26 mouse cellular contexts compared by ENCODE assay signal in the genomic region with DNA sequence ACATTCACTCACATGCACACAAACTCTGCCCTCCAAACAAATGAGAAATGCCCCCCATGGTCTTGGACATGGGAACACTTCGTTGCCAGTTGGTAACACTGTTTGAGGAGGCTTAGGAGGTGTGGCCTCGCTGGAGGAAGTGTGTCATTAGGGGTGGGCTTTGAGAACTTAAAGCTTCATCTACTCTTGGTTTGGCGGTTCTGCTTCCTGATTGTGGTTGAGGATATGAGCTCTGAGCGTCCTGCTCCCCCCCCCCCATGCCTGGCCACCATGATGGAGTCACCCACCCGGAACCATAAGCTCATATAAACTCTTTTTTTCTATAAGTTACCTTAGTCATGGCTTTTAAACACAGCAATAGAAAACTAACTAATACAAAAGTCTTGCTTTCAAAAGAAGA.
A peak's percentile ranks its signal among the peaks of the same experiment; 100 is the strongest.
DNase-seq lines count a peak whose midpoint lies in the region; ATAC-seq and TF ChIP-seq lines count a peak whose summit lies in the region.
"Had no signal": no experiment of that assay in that cellular context is flagged by ENCODE, and none has a peak within 500 bp of the region (broad histone marks: within the 10 kb centered on the region; RNA-seq: fewer than 3 reads in every experiment).

No protein-coding gene starts in this region.

- no peak overlapping the region for H3K4me3 ChIP-seq in MEL (ENCODE audit: control insufficient read depth in 1 of 2, insufficient read depth in 1 of 2, low read depth in 2 of 2, low read length in 2 of 2)
- H3K4me3 ChIP-seq in heart, embryonic 12.5 days = no peak overlapping the region
- H3K4me3 ChIP-seq: embryonic facial prominence, embryonic 13.5 days; embryonic facial prominence, embryonic 15.5 days; erythroblast, embryonic 14.5 days; forebrain, embryonic 10.5 days; forebrain, embryonic 12.5 days had no signal

- no peaks in the 10 kb centered on the region for H3K79me2 ChIP-seq in MEL (ENCODE audit: control insufficient read depth, insufficient read depth, low read length, poor library complexity)

- H3K36me3 ChIP-seq in MEL (ENCODE audit: control insufficient read depth in 1 of 2, insufficient read depth in 2 of 2, low read length in 2 of 2) = no peaks in the 10 kb centered on the region
- H3K36me3 ChIP-seq in heart, embryonic 12.5 days = 0 out of 2 replicates have a peak, but pooled peaks cover 3% of the 10 kb centered on the region
- H3K36me3 ChIP-seq: embryonic facial prominence, embryonic 13.5 days; embryonic facial prominence, embryonic 15.5 days; forebrain, embryonic 10.5 days; forebrain, embryonic 12.5 days; G1E had no signal

- no peaks in the 10 kb centered on the region for H3K9me3 ChIP-seq in MEL (replicated peaks; ENCODE audit: insufficient read depth, low read length)
- H3K9me3 ChIP-seq in heart, embryonic 12.5 days (replicated peaks) = no peaks in the 10 kb centered on the region
- H3K9me3 ChIP-seq: embryonic facial prominence, embryonic 13.5 days; embryonic facial prominence, embryonic 15.5 days; forebrain, embryonic 10.5 days; forebrain, embryonic 12.5 days; G1E had no signal

- H3K4me1 ChIP-seq in MEL (ENCODE audit: control insufficient read depth in 1 of 2, insufficient read depth in 2 of 2, low read length in 2 of 2) = no peaks in the 10 kb centered on the region
- H3K4me1 ChIP-seq in heart, embryonic 12.5 days (replicated peaks) = peaks cover 44% of the 10 kb centered on the region

- H3K27ac ChIP-seq in MEL (ENCODE audit: control insufficient read depth, low read depth, low read length) = no peak overlapping the region
- H3K27ac ChIP-seq in heart, embryonic 12.5 days (ENCODE audit: poor library complexity, severe bottlenecking) = no peak overlapping the region
- H3K27ac ChIP-seq: embryonic facial prominence, embryonic 13.5 days; embryonic facial prominence, embryonic 15.5 days; forebrain, embryonic 10.5 days; forebrain, embryonic 12.5 days had no signal

- no peak overlapping the region for H3K4me2 ChIP-seq in heart, embryonic 12.5 days
- H3K4me2 ChIP-seq: embryonic facial prominence, embryonic 13.5 days; embryonic facial prominence, embryonic 15.5 days; forebrain, embryonic 12.5 days had no signal

- no peaks in the 10 kb centered on the region; a peak in 1 of 4 replicates for H3K27me3 ChIP-seq in MEL (ENCODE audit: control insufficient read depth in 1 of 2, insufficient read depth in 2 of 2, low read length in 2 of 2)
- H3K27me3 ChIP-seq in heart, embryonic 12.5 days (replicated peaks) = no peaks in the 10 kb centered on the region
- H3K27me3 ChIP-seq: CH12.LX; embryonic facial prominence, embryonic 13.5 days; embryonic facial prominence, embryonic 15.5 days; forebrain, embryonic 12.5 days had no signal

- peak; percentile 64 for ATAC-seq in granulocyte monocyte progenitor cell, adult 5-6 weeks (replicated peaks; ENCODE audit: poor library complexity, severe bottlenecking)
- ATAC-seq in heart, embryonic 12.5 days (ENCODE audit: insufficient number of reproducible peaks, low FRiP score) = no peak
- ATAC-seq: CD4-positive, CD25-positive, alpha-beta regulatory T cell, adult 4 months; forebrain, embryonic 14.5 days; forebrain, embryonic 16.5 days had no signal

- WGBS in heart, embryonic 12.5 days = 80% methylated on average over 5 of the region's 5 CpGs

- TF ChIP-seq POLR2A in MEL (IDR thresholded peaks at IDR 0.05; ENCODE audit: control insufficient read depth in 1 of 2, insufficient read depth in 1 of 2, low read depth in 1 of 2, low read length in 2 of 2, poor library complexity in 1 of 2) = no peak

- no peak overlapping the region for H3K9ac ChIP-seq in MEL (ENCODE audit: control insufficient read depth, low read depth, low read length, poor library complexity, severe bottlenecking)
- H3K9ac ChIP-seq in heart, embryonic 12.5 days = no peak overlapping the region
- H3K9ac ChIP-seq: embryonic facial prominence, embryonic 13.5 days; embryonic facial prominence, embryonic 15.5 days; forebrain, embryonic 12.5 days had no signal

- TF ChIP-seq RAD21 in MEL (IDR thresholded peaks at IDR 0.05; ENCODE audit: low read depth, low read length) = no peak

- TF ChIP-seq CTCF in MEL (IDR thresholded peaks at IDR 0.05 in 2 of 3, conservative IDR thresholded peaks at IDR 0.05 in 1 of 3; ENCODE audit: control insufficient read depth in 1 of 3, insufficient read depth in 1 of 3, low read depth in 2 of 3, low read length in 3 of 3, poor library complexity in 1 of 3, severe bottlenecking in 1 of 3) = no peak

- peak; percentile 9 for DNase-seq in MEL (ENCODE audit: low read depth, low spot score)
- DNase-seq in thymus, postnatal 36 days = no peak
- no peak for DNase-seq in cerebellum, postnatal 4 days (ENCODE audit: low spot score in 2 of 2)
- DNase-seq: adrenal gland, adult 2 months; adrenal gland, postnatal 10 days; adrenal gland, postnatal 25 days; B cell, adult 2 months; cerebellum, adult 11 months; cerebellum, adult 18-20 months; cerebellum, adult 8-10 months; cerebellum, adult 9-11 months; cerebellum, postnatal 14 days; cerebellum, postnatal 36 days; embryo, embryonic 11 days had no signal

- TF ChIP-seq EP300 in MEL (IDR thresholded peaks at IDR 0.05; ENCODE audit: low read depth in 1 of 2, low read length in 2 of 2) = no peak

TF ChIP-seq in MEL, 35 proteins besides CTCF, POLR2A, EP300 and RAD21:
- no peak for TF ChIP-seq MYB (IDR thresholded peaks at IDR 0.05; ENCODE audit: low read depth, low read length)
- no peak for TF ChIP-seq HCFC1 (IDR thresholded peaks at IDR 0.05; ENCODE audit: low read depth, low read length)
- TF ChIP-seq ZC3H11A (IDR thresholded peaks at IDR 0.05; ENCODE audit: low read depth, low read length) = no peak
- no peak for TF ChIP-seq BHLHE40 (IDR thresholded peaks at IDR 0.05; ENCODE audit: borderline replicate concordance, low read depth, low read length)
- TF ChIP-seq MAFK (IDR thresholded peaks at IDR 0.05; ENCODE audit: borderline replicate concordance, low read depth, low read length) = no peak
- no peak for TF ChIP-seq RCOR1 (IDR thresholded peaks at IDR 0.05; ENCODE audit: low read depth, low read length)
- no peak for TF ChIP-seq CHD2 (IDR thresholded peaks at IDR 0.05; ENCODE audit: low read length)
- TF ChIP-seq ZMIZ1 (IDR thresholded peaks at IDR 0.05; ENCODE audit: low read depth, low read length) = no peak
- no peak for TF ChIP-seq GABPA (IDR thresholded peaks at IDR 0.05; ENCODE audit: low read depth, low read length)
- no peak for TF ChIP-seq USF1 (IDR thresholded peaks at IDR 0.05; ENCODE audit: low read depth, low read length)
- TF ChIP-seq ZKSCAN1 (IDR thresholded peaks at IDR 0.05; ENCODE audit: low read depth, low read length) = no peak
- no peak for TF ChIP-seq MYC (IDR thresholded peaks at IDR 0.05; ENCODE audit: low read depth, low read length)
- no peak for TF ChIP-seq MAX (IDR thresholded peaks at IDR 0.05; ENCODE audit: low read length)
- TF ChIP-seq E2F4 (IDR thresholded peaks at IDR 0.05; ENCODE audit: borderline replicate concordance, low read depth, low read length) = no peak
- TF ChIP-seq MEF2A (IDR thresholded peaks at IDR 0.05; ENCODE audit: extremely low read depth, insufficient replicate concordance, low read depth, low read length, poor library complexity, severe bottlenecking) = no peak
- TF ChIP-seq JUND (IDR thresholded peaks at IDR 0.05; ENCODE audit: low read depth, low read length) = no peak
- no peak for TF ChIP-seq SIN3A (IDR thresholded peaks at IDR 0.05; ENCODE audit: low read length)
- no peak for TF ChIP-seq GATA1 (IDR thresholded peaks at IDR 0.05; ENCODE audit: low read depth, low read length)
- TF ChIP-seq ZNF384 (IDR thresholded peaks at IDR 0.05; ENCODE audit: low read depth, low read length) = no peak
